Mouse (Mus musculus) lung, adult 2 months (tissue): Measurements from ENCODE around the gene Nradd. TPM values are rescaled to one million over a fixed set of nuclear protein-coding genes. Genes with fewer than 3 reads are reported as not detected.

Experiments
- DNase-seq: peaks from one replicate; pipeline ENCODE4 v3.0.0; 2022
- H3K4me1 ChIP-seq: fragments of 200-500 bp; 2 replicates; pipeline ENCODE4 v1.6.1; 2011; ENCODE audit warnings: low read length; ENCODE audit not compliant: control insufficient read depth, insufficient read depth
- H3K4me3 ChIP-seq: fragments of 200-500 bp; replicated peaks from 2 replicates; pipeline ENCODE3; 2011; ENCODE audit warnings: low read depth, mild to moderate bottlenecking, control low read depth, low read length; ENCODE audit errors: extremely low read depth
- CTCF ChIP-seq: fragments of 200-500 bp; IDR thresholded peaks from 2 replicates; pipeline ENCODE4 v1.5.1; 2011; ENCODE audit warnings: mild to moderate bottlenecking, low read length, control low read depth; ENCODE audit not compliant: insufficient read depth
- POLR2A ChIP-seq: fragments of 200-500 bp; IDR thresholded peaks from 2 replicates; pipeline ENCODE4 v1.6.1; 2011; ENCODE audit warnings: low read depth, mild to moderate bottlenecking, control low read depth, low read length, borderline replicate concordance; ENCODE audit errors: extremely low read depth
- WGBS: fragments of 180-500 bp; shearing (Covaris S2); methylation state at CpG from one replicate; pipeline ENCODE4 v1.1.7; 2018; 5-methylcytosine and 5-hydroxymethylcytosine counted together
- polyA plus RNA-seq: library from polyadenylated mRNA; depleted of rRNA; stranded (reverse); fragments of >200 nt; gene quantifications from 2 replicates; pipeline ENCODE4 v1.2.3, GENCODE M21; 2012

The Nradd gene
- polyA plus RNA-seq, 1 experiment: 22.9 TPM

DNA sequence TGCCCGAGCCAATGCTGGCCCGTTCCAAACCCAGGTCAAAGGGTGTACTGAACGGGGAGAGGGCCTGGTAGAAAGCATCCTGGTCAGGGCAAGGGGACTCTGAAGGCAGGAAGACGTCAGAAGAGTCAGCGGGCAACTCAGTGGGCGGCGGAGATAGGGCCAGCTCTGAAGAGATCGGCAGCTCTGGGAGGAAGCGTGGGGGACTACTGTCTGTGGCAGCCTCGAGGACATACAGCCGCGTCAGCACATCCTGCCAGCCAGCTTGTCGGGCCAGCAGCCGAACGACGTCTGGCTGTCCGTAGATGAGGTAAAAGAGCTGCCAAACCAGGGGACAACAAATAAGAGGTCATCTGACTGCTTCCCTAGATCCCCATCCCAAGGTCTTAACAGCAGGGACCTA is 9.6 kb upstream of the Nradd start:
- Histone ChIP-seq H3K4me3 (no peak overlapping the region), H3K4me1 (no peaks in the 10 kb centered on the region)
- TF ChIP-seq CTCF (no peak), POLR2A (no peak)
- WGBS: 81% methylated on average over 17 of the region's 17 CpGs
- no peak for DNase-seq

DNA sequence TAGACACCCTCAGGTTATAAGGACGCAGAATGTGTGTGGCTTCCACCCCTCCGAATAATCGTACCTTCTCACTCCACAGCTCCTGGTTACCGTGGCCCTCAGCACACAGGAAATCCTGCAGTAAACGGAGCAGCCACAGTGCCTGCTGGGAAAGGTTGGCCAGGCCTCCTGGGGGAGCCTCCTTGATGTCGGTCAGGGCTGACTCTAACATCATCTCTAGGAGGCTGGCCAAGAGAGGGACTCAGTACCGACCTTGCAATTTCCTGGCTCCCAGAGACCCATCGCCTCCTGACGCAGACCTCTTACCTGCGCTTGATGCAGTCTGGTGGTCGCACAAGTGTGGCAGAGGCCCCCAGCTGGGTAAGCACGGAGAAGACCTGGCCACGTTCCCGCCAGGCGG is 8.4 kb upstream of the Nradd start:
- no peak for DNase-seq
- no peaks in the 10 kb centered on the region for H3K4me1 ChIP-seq
- TF ChIP-seq CTCF: no peak
- TF ChIP-seq POLR2A: no peak
- WGBS: 81% methylated on average over 15 of the region's 15 CpGs
- H3K4me3 ChIP-seq: no peak overlapping the region

DNA sequence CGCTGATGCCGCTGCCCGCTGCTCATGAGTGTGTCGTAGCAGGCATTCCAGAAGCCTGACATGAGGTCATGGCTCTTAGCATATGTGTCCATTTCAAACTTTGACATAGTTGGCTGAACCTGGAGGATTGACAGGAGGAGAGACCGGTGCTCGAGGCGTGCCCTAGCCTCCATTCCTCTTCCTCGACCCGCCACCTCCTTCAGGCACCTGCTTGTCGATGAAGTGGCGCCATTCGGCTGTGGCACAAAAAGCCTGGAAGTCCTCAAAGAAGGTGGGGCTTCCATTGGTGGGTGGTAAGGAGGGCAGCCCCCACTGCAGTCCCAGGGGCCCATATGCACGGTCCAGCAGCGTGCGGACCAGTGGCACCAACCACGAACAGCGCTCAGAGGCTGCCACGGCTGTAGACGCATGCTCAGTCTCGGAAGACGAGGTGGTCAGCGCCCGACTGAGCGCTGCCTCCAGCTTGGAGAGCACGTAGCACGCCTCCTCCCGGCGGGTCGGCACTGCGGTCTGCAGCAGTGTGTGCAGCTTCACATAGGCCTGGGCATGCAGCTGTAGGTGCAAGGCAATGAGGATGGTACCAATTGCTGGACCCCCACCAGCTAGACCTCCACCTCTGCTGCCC is 7.5 kb upstream of the Nradd start:
- WGBS: 65% methylated on average over 30 of the region's 30 CpGs
- no peak for DNase-seq
- H3K4me3 ChIP-seq: no peak overlapping the region
- H3K4me1 ChIP-seq: no peaks in the 10 kb centered on the region
- no peak for TF ChIP-seq POLR2A
- TF ChIP-seq CTCF: no peak

DNA sequence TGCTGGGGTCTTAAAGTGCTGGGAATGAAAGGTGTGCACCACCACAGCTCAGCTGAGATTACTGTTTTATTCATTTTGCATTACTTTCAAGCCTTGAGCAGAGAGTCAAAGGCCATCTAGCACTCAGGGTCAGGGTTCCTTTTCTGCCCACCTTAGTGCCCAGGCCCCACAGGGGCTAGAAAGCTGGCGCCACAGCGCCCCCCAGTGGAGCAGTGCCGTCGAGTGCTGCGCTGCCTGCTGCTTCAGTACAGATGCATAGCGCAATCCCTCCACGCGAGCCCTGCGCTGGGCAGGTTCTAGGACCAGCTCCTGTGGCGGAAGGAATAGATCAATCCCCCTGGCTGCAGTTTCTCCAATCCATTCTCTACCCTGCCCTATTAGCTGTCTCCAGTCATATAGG is 6.9 kb upstream of the Nradd start:
- 55% methylated on average over 10 of the region's 10 CpGs for WGBS
- DNase-seq: peak; percentile 34

DNA sequence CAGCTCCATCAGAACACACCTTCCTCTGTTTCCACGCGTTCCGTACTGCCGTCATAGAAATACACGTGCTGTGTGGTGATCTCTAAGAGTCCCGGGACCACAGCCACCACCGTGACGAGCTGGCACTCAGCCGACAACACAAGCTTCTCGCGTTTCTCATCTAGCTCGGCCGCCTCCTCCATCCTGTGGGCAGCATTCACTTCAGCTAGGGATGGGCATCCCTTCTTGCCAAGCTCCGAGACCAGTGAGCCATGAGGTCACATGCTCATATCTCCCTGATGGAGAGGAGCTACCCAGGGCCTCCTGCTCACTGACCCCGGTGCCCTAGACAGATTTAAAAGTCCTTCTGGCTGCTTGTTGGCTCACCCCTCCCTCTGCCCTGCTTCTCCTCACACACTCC is 5.9 kb upstream of the Nradd start:
- WGBS: 86% methylated on average over 15 of the region's 15 CpGs
- no peak for DNase-seq

More for the DNA sequence above, 6.9 kb upstream of the Nradd start:
- TF ChIP-seq POLR2A (no peak), CTCF (peak; percentile 59)
- Histone ChIP-seq H3K4me3 (no peak overlapping the region), H3K4me1 (no peaks in the 10 kb centered on the region)

DNA sequence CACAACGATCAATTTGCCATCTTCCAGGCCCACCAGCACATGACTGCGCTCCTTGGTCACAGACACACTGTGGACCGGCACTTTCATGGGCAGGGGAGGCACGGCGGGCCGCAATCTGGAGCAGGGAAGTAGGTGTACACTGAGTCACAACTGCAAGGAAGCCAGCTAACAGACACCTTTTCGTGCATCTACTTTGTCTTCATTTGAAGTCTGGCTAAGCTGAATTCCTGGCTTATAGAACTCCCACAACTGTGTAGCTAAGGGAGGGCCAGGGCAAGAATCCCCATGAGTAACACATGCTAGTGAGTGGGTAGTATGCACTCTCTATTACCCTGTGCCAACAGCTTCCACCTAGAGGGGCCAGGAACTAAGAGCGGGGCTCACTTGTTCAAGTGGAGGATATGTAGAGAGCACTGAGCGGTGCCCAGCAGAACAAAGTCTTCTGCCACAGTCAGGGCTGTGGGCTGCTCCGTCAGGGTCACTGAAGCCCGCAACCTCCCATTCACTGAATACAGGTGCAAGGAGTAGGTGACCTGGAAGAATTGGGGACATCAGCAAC is 1.2 kb upstream of the Nradd start:
- WGBS: 78% methylated on average over 11 of the region's 11 CpGs
- H3K4me1 ChIP-seq: peaks cover 4% of the 10 kb centered on the region
- no peak overlapping the region for H3K4me3 ChIP-seq
- TF ChIP-seq CTCF: no peak
- TF ChIP-seq POLR2A: no peak
- no peak for DNase-seq

More for the DNA sequence above, 5.9 kb upstream of the Nradd start:
- TF ChIP-seq POLR2A: no peak
- no peak for TF ChIP-seq CTCF
- no peak overlapping the region for H3K4me3 ChIP-seq
- peaks cover 2% of the 10 kb centered on the region for H3K4me1 ChIP-seq

DNA sequence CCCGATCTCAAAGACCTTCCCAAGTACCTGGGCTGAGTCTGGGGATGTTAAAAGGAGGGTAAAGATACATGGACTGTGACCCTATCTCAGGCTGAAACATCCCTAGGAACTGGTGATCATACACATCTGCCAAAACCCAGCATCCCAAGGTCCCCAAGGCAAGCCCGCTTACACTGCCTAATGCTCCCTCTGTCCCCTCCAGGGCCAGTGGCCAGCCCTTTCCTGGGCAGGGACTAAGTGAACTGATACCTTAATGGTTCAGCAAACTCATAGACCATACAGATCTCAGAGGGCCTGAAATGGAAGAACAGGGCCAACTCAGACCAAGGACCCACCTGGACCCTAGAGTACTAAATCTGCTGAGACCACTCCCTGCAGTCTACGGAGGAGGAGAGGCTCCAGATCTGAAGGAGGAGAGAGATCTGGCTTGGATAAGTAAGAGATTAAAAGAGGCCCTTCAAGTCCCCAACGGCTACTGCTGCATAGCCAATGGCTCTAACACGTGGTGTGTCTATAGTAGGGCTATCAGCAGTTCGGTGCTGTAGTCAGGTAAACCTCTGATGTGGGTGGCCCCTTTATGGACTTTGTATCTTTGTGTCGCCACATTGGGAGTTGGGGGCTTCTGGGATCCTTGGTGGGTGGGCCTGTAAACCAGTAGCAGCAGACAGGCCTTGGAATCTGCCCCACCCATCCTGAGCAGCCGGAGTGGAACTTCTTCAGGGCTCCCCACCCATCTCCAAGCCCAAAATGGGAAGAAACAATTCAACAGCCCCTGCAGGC is 646 bp downstream of the Nradd start:
- DNase-seq: no peak
- TF ChIP-seq CTCF: no peak
- TF ChIP-seq POLR2A: no peak
- H3K4me3 ChIP-seq: peak overlapping the region; percentile 29
- WGBS: 35% methylated on average over 8 of the region's 8 CpGs
- peaks cover 4% of the 10 kb centered on the region for H3K4me1 ChIP-seq

DNA sequence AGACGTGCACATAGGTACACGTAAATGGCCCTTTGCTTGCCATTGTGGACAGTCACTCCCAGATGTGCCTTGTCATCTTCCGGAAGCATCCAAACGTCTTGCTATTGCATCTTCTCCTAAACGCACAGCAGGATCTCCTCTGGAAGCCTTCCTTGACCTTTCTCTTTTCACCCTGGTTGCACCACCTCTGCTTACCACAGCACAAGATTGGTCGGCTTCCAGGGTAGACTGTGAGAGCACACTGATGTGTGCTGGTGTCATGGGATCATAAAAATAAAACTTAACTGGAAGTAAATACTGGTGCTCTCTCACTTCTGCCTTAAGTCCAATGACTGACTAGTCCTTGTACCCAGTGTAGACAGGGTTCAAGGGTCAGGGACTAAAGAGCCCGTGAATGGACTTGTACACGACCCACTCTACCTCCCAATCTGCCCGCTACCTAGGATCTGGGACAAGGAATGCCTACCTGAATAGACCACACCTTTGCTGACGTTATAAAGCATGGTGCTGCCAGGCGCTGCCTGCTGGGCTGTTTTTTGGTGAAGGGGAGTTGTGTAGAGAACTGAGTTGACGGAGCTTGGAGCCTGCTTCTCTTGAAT is 1.5 kb downstream of the Nradd start:
- TF ChIP-seq POLR2A: no peak
- TF ChIP-seq CTCF: no peak
- WGBS: 75% methylated on average over 12 of the region's 12 CpGs
- Histone ChIP-seq H3K4me3 (no peak overlapping the region), H3K4me1 (peaks cover 4% of the 10 kb centered on the region)
- no peak for DNase-seq

DNA sequence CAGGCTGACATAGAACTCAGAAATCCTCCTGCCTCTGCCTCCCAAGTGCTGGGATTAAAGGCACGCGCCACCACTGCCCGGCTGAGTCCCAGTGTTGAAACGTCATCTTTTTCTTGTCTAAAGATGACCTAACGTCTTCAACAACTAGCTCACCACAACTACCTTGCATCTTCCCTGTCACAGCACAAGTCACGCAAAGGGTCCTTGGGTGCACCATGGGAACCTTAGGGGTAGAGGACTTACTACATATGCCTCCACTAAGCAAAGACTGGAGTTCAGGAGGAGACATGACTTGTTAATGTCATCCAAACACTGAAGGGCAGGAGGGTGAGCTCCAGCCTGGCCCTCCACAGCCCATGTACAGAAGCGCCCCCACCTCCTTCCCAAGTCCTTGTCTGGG is 3.6 kb downstream of the Nradd start:
- no peak for DNase-seq
- 93% methylated on average over 7 of the region's 7 CpGs for WGBS
- no peak for TF ChIP-seq CTCF
- no peak for TF ChIP-seq POLR2A
- Histone ChIP-seq H3K4me1 (peaks cover 7% of the 10 kb centered on the region), H3K4me3 (no peak overlapping the region)

DNA sequence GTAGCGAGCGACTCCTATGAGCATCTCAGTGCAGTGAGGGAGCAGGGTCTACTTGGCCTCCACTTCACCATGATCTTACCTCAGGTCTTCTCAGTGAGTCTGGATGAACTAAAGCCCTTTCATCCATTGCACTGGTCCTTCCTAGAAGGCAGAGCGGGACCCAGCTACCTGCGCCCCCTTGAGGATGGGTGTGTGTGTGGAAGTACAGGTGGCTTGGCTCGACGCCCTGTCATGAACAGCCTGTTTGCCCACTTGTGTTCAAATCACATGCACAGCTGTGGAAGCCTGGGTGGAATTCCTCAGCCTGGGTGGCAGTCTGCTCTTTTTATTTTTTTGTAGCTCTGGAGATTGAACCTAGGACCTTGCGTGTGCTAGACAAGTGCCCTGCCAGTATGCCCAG is 4.1 kb downstream of the Nradd start:
- 68% methylated on average over 7 of the region's 7 CpGs for WGBS
- DNase-seq: peak; percentile 56
- no peak overlapping the region for H3K4me3 ChIP-seq
- TF ChIP-seq CTCF: peak; percentile 49
- TF ChIP-seq POLR2A: no peak
- H3K4me1 ChIP-seq: peaks cover 5% of the 10 kb centered on the region
